7 mouse cellular contexts compared by ENCODE assay signal in the genomic region with DNA sequence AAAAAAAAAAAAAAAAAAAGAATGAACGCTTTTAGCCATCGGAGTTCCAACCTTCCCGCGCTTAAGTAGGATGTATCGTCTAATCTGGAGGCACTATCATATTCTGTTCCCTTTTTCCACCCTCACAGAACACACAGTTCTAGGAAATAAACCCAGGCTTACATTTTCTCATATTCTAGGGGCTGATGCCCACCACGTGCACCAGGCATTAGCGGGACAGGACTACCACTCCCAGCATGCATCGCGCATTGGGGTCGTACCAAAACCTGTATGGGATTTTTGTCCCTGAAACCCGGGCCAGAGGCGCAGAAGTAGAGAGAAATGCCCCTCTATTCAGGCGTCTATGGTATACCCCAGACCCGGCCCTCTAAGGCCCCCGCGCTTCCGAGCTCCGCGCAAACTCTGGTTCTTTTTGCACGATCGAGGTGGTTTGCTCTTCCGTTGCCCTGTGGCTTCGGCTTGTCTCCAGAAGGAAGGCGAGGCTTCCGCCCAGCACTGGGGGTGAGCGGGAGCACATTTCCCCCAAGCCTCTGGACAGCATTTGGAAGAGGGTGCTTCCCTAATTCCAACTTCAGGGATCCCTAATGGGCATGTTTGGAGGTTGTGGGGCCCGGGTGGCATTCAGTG. TPM values are rescaled to one million over a fixed set of nuclear protein-coding genes. Genes with fewer than 3 reads are reported as not detected.
DNase-seq lines count a peak whose midpoint lies in the region; ATAC-seq lines count a peak whose summit lies in the region.

Uba1 (plus strand) TSS at position 301 of the 627 bp plus-strand sequence.

- DNase-seq in adrenal gland, postnatal 14 days = peak; percentile 80
- DNase-seq in embryonic facial prominence, embryonic 10.5 days (ENCODE audit: low spot score) = peak; percentile 87
- peak; percentile 69 for DNase-seq in kidney, adult 11 months
- DNase-seq in limb, embryonic 10.5 days (ENCODE audit: low spot score) = peak; percentile 81
- peak; percentile 61 for DNase-seq in spleen, adult 12 weeks (ENCODE audit: low spot score)

- no peaks in the 10 kb centered on the region for H3K27me3 ChIP-seq in embryonic facial prominence, embryonic 10.5 days (replicated peaks; ENCODE audit: low read depth, poor library complexity, severe bottlenecking)
- no peaks in the 10 kb centered on the region for H3K27me3 ChIP-seq in limb, embryonic 10.5 days (ENCODE audit: low read depth, poor library complexity, severe bottlenecking)
- no peaks in the 10 kb centered on the region for H3K27me3 ChIP-seq in midbrain, embryonic 13.5 days

- peak within 1 kb of the TSS; percentile 55 for H3K9ac ChIP-seq in midbrain, embryonic 13.5 days (replicated peaks)

- H3K4me2 ChIP-seq in midbrain, embryonic 13.5 days (replicated peaks) = peak within 1 kb of the TSS; percentile 72

- peak; percentile 84 for ATAC-seq in granulocyte monocyte progenitor cell, adult 5-6 weeks (replicated peaks; ENCODE audit: poor library complexity, severe bottlenecking)
- ATAC-seq in midbrain, embryonic 13.5 days = peak; percentile 81

- no peaks in the 10 kb centered on the region for H3K36me3 ChIP-seq in embryonic facial prominence, embryonic 10.5 days (replicated peaks)
- H3K36me3 ChIP-seq in limb, embryonic 10.5 days = no peaks in the 10 kb centered on the region
- no peaks in the 10 kb centered on the region for H3K36me3 ChIP-seq in midbrain, embryonic 13.5 days

- peak within 1 kb of the TSS; percentile 61 for H3K27ac ChIP-seq in embryonic facial prominence, embryonic 10.5 days (replicated peaks)
- H3K27ac ChIP-seq in limb, embryonic 10.5 days = peak within 1 kb of the TSS; percentile 67
- no peak within 1 kb of the TSS; the same call in 1 of the 2 replicates for H3K27ac ChIP-seq in midbrain, embryonic 13.5 days

- H3K9me3 ChIP-seq in embryonic facial prominence, embryonic 10.5 days = no peaks in the 10 kb centered on the region
- H3K9me3 ChIP-seq in limb, embryonic 10.5 days (replicated peaks) = no peaks in the 10 kb centered on the region
- no peaks in the 10 kb centered on the region for H3K9me3 ChIP-seq in midbrain, embryonic 13.5 days

- H3K4me1 ChIP-seq in embryonic facial prominence, embryonic 10.5 days = no peaks in the 10 kb centered on the region
- no peaks in the 10 kb centered on the region for H3K4me1 ChIP-seq in limb, embryonic 10.5 days
- H3K4me1 ChIP-seq in midbrain, embryonic 13.5 days (replicated peaks) = peaks cover 5% of the 10 kb centered on the region; the same call in 1 of the 2 replicates

- peak within 1 kb of the TSS; percentile 64 for H3K4me3 ChIP-seq in embryonic facial prominence, embryonic 10.5 days
- H3K4me3 ChIP-seq in limb, embryonic 10.5 days = peak within 1 kb of the TSS; percentile 56
- peak within 1 kb of the TSS; percentile 46 for H3K4me3 ChIP-seq in midbrain, embryonic 13.5 days (replicated peaks)

- 11% methylated on average over 27 of the region's 27 CpGs for WGBS in embryonic facial prominence, embryonic 10.5 days
- 10% methylated on average over 27 of the region's 27 CpGs for WGBS in limb, embryonic 10.5 days
- 25% methylated on average over 27 of the region's 27 CpGs for WGBS in midbrain, embryonic 13.5 days

RNA-seq across cellular contexts. Expression of gene Uba1, which starts in this region (rescaled TPM):
- 320 and 338 TPM in 2 replicates for total RNA-seq in adrenal gland, postnatal 14 days (2021)
- 242 and 244 TPM in 2 replicates for polyA plus RNA-seq in embryonic facial prominence, embryonic 10.5 days (2016; fragmentation: Nextera tagmentation; extraction: Ambion mirVana)
- 273 and 299 TPM in 2 replicates for total RNA-seq in granulocyte monocyte progenitor cell, adult 5-6 weeks (2014; fragmentation: Nextera tagmentation)
- total RNA-seq in granulocyte monocyte progenitor cell, adult 5-6 weeks (2017) = 188 and 223 TPM in 2 replicates
- 228 and 240 TPM in 2 replicates for polyA plus RNA-seq in limb, embryonic 10.5 days (2016; fragmentation: Nextera tagmentation; extraction: Ambion mirVana)
- 418 and 425 TPM in 2 replicates for polyA plus RNA-seq in midbrain, embryonic 13.5 days (2015; fragmentation: Nextera tagmentation; extraction: Ambion mirVana)
